Mouse (Mus musculus) ES-Bruce4 (cell line): ENCODE data around the gene Fmnl2. TPM values are rescaled to one million over a fixed set of nuclear protein-coding genes. Genes with fewer than 3 reads are reported as not detected.

ENCODE experiments used
- H3K27ac ChIP-seq: 2 replicates; pipeline ENCODE4 v1.5.1; 2012; ENCODE audit warnings: low read length, inconsistent platforms; ENCODE audit not compliant: insufficient read depth
- H3K27me3 ChIP-seq: 2 replicates; pipeline ENCODE4 v1.6.1; 2012; ENCODE audit warnings: mild to moderate bottlenecking, low read length, inconsistent platforms; ENCODE audit not compliant: control insufficient read depth, poor library complexity, insufficient read depth, severe bottlenecking
- H3K36me3 ChIP-seq: 2 replicates; pipeline ENCODE4 v1.6.1; 2012; ENCODE audit warnings: inconsistent platforms, mild to moderate bottlenecking, low read length, moderate library complexity; ENCODE audit not compliant: control insufficient read depth, poor library complexity, insufficient read depth, severe bottlenecking
- H3K4me1 ChIP-seq: one replicate; pipeline ENCODE4 v1.8.1; 2011; ENCODE audit warnings: low read length; ENCODE audit not compliant: control insufficient read depth, insufficient read depth
- H3K4me3 ChIP-seq: 2 replicates; pipeline ENCODE4 v1.5.1; 2011; ENCODE audit warnings: low read depth, mild to moderate bottlenecking, low read length
- H3K9ac ChIP-seq: 2 replicates; pipeline ENCODE4 v1.6.1; 2012; ENCODE audit warnings: low read depth, mild to moderate bottlenecking, inconsistent platforms; ENCODE audit not compliant: poor library complexity, severe bottlenecking
- H3K9me3 ChIP-seq: replicated peaks from 2 replicates; pipeline ENCODE4 v1.6.1; 2012; ENCODE audit warnings: mild to moderate bottlenecking, low read length, inconsistent platforms; ENCODE audit not compliant: control insufficient read depth, poor library complexity, insufficient read depth, severe bottlenecking
- CTCF ChIP-seq: IDR thresholded peaks from one replicate; pipeline ENCODE4 v1.8.1; 2011; ENCODE audit warnings: low read depth, low read length
- EP300 ChIP-seq: IDR thresholded peaks from 2 replicates; pipeline ENCODE4 v1.6.1; 2011; ENCODE audit warnings: low read depth, low read length; ENCODE audit not compliant: insufficient read depth
- POLR2A ChIP-seq: IDR thresholded peaks from one replicate; pipeline ENCODE4 v1.8.1; 2011; ENCODE audit warnings: low read length; ENCODE audit not compliant: insufficient read depth
- polyA plus RNA-seq: library from polyadenylated mRNA; stranded (reverse); fragments of >200 nt; gene quantifications from 2 replicates; pipeline ENCODE4 v1.2.4, GENCODE M21; 2011; ENCODE audit warnings: low read depth; ENCODE audit not compliant: missing spikeins, insufficient read depth, insufficient read length

Gene Fmnl2
- polyA plus RNA-seq, 1 experiment = 55.7 TPM

GRCm38 (mm10) chr2:53106472-53106871, 248.8 kb downstream of the Fmnl2 start:
- no peak for TF ChIP-seq POLR2A
- TF ChIP-seq CTCF = no peak
- TF ChIP-seq EP300 = no peak
- no peaks in the 10 kb centered on the region for H3K9me3 ChIP-seq
- H3K27me3 ChIP-seq = no peaks in the 10 kb centered on the region
- H3K27ac ChIP-seq = no peak overlapping the region
- no peak overlapping the region for H3K9ac ChIP-seq
- no peaks in the 10 kb centered on the region for H3K4me1 ChIP-seq
- no peak overlapping the region for H3K4me3 ChIP-seq
- peaks cover 4% of the 10 kb centered on the region for H3K36me3 ChIP-seq

- Histone ChIP-seq H3K27me3 (no peaks in the 10 kb centered on the region), H3K36me3 (peaks cover 2% of the 10 kb centered on the region), H3K4me3 (no peak overlapping the region), H3K9ac (no peak overlapping the region), H3K9me3 (no peaks in the 10 kb centered on the region), H3K27ac (no peak overlapping the region), H3K4me1 (no peaks in the 10 kb centered on the region)
- TF ChIP-seq POLR2A (no peak), EP300 (no peak), CTCF (no peak)
Measured at GRCm38 (mm10) chr2:53108547-53108946, 250.9 kb downstream of the Fmnl2 start.

GRCm38 (mm10) chr2:53121797-53122196, 264.1 kb downstream of the Fmnl2 start:
- no peak overlapping the region for H3K9ac ChIP-seq
- no peak overlapping the region for H3K27ac ChIP-seq
- no peaks in the 10 kb centered on the region for H3K4me1 ChIP-seq
- H3K27me3 ChIP-seq = no peaks in the 10 kb centered on the region
- H3K9me3 ChIP-seq = no peaks in the 10 kb centered on the region
- TF ChIP-seq CTCF (peak; percentile 5), EP300 (no peak)
- H3K36me3 ChIP-seq = no peaks in the 10 kb centered on the region
- H3K4me3 ChIP-seq = no peak overlapping the region

GRCm38 (mm10) chr2:53125998-53126397, 268.3 kb downstream of the Fmnl2 start:
- Histone ChIP-seq H3K9ac (no peak overlapping the region), H3K4me3 (no peak overlapping the region), H3K27ac (no peak overlapping the region), H3K9me3 (no peaks in the 10 kb centered on the region), H3K36me3 (no peaks in the 10 kb centered on the region), H3K4me1 (no peaks in the 10 kb centered on the region), H3K27me3 (no peaks in the 10 kb centered on the region)
- no peak for TF ChIP-seq POLR2A
- TF ChIP-seq CTCF = peak; percentile 34

GRCm38 (mm10) chr2:53129070-53129469, 271.4 kb downstream of the Fmnl2 start:
- Histone ChIP-seq H3K4me3 (no peak overlapping the region), H3K9ac (no peak overlapping the region), H3K36me3 (no peaks in the 10 kb centered on the region), H3K4me1 (no peaks in the 10 kb centered on the region), H3K9me3 (no peaks in the 10 kb centered on the region), H3K27ac (no peak overlapping the region), H3K27me3 (no peaks in the 10 kb centered on the region)
- TF ChIP-seq CTCF = no peak
- no peak for TF ChIP-seq POLR2A
- TF ChIP-seq EP300 = no peak

GRCm38 (mm10) chr2:53131567-53131966, 273.9 kb downstream of the Fmnl2 start:
- no peaks in the 10 kb centered on the region for H3K9me3 ChIP-seq
- no peaks in the 10 kb centered on the region for H3K27me3 ChIP-seq
- H3K27ac ChIP-seq = no peak overlapping the region
- TF ChIP-seq CTCF = no peak
- no peak for TF ChIP-seq EP300
- TF ChIP-seq POLR2A = no peak
- no peak overlapping the region for H3K4me3 ChIP-seq
- no peaks in the 10 kb centered on the region for H3K4me1 ChIP-seq
- no peak overlapping the region for H3K9ac ChIP-seq
- H3K36me3 ChIP-seq = no peaks in the 10 kb centered on the region; the same call in 1 of the 2 replicates
